Mouse (Mus musculus): Measurements from ENCODE around the gene Efcab8.

Efcab8 gene

DNA sequence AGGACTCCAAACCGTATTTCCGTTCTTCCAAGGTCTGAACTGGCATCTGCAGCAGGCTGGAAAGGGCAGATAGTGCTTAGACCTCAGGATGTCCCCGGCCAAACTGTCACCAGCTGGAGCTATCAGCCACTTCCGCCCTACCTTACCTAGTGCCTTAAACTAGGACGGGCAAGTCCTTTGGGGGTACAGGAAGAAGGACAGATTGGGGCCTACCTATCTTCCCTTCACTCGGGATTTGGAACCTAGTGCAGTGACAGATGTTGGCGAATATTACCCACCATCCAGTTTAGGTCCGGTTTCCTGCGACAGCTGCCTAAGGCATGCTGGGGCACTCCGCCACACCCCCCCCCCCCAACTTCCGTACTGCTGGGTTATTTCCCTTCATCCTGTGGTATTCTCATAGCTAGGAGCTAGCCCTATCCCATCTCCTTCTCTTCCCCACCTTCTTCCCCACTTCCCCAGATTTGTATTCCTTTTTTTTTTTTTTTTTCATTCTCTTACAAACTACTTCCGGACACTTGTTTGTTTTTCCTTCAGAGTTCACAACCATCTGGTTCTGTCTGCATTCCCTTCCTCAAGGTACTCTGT is at the start of gene Efcab8:
TSS of gene Efcab8 (plus strand) at position 538 of the 588 bp plus-strand sequence.
- no peak for DNase-seq (ENCODE audit: low spot score in 2 of 2)

DNA sequence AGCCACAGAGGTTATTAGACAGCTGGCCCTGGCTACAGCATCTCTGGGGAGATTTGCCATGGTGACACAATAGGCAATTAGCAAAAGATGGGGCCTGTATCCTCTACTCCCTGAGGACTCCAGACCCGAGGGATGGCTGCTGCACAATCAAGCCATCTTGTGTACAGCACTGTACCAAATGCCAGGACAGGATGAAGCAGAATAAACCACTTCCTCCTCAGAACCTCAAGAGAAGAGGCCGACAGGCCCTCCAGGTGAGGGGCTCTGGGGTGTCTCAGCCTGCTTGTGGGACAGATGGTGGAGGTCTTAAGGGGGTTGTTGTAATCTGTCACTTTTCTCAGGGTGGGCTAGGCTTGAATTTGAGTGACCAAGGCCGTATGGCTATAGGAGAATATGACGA is 45.7 kb upstream of the Efcab8 start:
- DNase-seq (ENCODE audit: low spot score in 2 of 2) = no peak

DNA sequence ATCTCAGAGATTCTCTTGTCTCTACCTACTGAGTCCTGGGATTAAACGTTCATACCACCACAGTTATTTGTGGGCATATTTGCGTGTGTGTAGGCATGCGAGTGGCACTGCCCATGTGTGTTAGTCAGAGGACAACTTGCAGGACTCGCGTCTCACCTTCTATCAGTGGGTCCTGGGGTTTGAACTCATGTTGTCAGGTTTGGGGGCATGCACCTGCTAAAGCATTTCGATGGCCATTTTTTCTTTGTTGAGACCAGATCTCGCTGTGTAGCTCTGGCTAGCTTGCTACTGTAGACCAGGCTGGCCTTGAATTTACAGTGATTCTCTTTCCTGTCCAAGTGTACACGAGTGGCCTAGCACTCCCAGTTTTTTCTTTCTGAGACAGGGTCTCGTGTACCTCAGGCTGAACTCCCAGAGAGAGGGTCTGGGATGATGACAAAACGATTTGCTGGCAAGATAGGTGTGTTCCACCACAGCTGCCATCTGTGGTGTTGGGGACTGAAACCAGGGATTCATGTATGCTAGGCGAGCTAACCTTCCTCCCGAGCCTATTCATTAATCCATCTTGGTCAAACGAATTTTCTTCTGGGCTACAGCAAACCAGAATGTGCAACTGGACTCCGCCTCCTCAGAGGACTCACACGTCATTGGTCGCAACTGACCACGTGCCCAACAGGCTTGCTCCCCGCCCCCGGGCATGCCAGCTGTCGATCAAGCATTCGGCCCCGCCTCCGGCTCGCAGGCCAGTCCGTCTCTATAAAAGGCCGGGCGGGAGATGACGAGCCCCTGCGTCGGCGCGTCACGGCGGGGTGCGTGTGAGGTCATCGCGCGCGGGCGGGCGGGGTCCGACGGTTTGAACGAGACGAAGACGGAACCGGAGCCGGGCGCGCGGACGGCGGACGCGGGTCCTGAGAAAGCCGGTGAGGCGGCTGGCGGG is 39.0 kb upstream of the Efcab8 start, which contains the start of gene Mapre1:
TSS of gene Mapre1 (plus strand) at position 775 of the 937 bp plus-strand sequence.
- DNase-seq (ENCODE audit: low spot score in 2 of 2) = peak; percentile 99

DNA sequence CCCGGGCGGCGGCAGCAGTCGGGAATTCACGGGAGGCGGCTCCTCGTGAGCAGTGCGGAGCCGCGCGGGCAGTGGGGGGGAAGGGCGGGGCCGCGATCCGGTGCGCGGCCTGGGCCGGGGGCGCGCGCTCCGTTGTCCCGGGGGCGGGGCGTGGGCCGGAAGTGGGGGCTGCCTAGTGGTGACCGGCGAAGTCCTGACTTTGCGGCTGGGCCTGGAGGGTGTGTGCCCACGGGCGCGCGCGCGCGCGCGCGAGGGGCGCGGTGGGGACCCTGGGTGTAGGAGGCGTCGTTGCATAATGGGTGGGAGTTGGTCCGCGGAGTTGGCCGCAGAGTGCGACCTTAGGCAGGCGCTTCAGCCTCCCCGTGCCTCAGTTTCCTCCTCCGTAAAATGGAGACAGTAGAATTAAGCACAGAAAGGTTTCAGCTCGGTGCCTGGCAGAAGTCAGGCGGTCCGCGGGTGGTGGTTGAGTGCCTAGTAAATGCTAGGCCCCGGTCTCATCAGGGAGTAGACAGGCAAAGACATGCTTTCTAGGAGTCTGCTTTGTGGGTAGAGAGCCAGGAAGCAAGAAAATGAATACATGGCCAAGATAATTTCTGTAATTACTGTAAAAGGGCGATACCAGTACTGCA is 38.2 kb upstream of the Efcab8 start:
- DNase-seq (ENCODE audit: low spot score in 2 of 2) = peak in 1 of 2 experiments; percentile 70

DNA sequence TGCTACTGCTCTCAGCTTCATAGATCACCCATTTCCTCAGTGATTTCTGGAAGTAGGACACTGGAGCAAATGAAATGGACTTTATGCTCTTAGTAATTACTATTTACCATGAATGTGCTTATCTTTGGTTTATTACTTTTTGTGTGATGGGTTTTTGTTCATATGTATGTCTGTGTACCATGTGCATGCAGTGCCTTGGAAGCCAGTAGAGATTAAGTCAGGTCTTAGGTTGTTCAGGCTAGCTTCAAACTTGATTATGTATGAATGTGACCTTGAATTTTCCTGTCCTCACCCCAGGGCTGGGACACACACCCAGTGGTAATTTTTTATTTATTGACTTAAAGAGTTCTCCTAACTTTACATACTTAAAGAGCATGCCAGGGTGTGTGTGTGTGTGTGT is 31.7 kb upstream of the Efcab8 start:
- no peak for DNase-seq (ENCODE audit: low spot score in 2 of 2)

DNA sequence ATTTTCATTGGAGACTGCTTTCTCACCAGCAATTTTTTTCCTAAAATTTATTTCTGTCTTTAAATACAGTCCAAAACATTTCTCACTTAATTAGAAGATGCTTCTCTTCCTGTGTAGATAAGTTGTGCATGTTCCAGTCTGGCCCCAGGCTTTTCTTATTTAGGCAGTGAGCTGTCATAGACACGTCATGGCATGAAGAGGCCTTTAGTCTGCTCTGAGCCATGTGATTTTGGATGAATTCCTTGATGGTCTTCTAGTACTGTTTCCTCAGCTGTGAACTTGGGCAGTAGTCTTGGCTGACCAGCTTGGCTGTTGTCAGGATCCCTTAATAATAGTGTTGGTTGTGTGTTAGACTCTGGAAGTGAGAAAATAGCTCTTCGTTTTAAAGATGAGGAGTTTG is 29.4 kb upstream of the Efcab8 start:
- no peak for DNase-seq (ENCODE audit: low spot score in 2 of 2)

DNA sequence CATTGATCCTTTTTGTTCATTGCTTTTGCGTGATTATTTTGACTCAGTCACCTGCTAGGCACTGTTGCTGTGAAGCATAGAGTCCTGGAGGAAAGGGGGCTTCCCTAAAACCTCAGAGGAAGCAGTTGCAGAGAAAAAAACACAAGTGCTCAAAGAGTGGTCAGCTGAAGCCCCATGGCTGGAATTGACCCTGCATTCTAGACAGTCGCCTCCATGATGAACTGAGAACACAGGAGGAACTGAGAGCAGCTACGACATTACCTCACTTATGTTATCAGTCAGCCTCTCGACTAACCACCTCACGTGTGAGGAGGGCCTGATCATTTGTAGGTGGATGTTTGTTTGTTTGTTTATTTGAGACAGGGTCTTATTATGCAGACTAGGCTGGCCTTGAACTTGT is 17.6 kb upstream of the Efcab8 start:
- no peak for DNase-seq (ENCODE audit: low spot score in 2 of 2)

DNA sequence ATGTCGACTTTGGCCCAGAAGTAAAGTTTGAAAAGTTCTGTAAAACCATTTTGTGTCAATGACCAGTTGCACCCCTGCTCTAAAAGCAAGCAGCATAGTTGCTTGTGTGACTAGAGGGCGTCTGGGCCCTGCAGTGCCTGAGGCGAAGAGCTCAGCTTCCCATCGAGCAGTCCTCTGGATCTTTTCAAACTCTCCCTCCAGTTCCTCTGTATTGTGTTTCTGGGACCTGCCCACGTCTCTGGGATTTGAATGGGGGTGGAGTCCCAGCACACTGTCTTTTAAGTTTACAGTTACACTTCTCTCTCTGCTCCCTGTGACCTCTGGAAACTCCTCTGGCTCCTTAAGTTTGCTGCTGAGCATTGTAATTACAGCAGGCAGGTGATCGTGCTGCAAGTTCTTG is 12.2 kb upstream of the Efcab8 start:
- no peak for DNase-seq (ENCODE audit: low spot score in 2 of 2)

DNA sequence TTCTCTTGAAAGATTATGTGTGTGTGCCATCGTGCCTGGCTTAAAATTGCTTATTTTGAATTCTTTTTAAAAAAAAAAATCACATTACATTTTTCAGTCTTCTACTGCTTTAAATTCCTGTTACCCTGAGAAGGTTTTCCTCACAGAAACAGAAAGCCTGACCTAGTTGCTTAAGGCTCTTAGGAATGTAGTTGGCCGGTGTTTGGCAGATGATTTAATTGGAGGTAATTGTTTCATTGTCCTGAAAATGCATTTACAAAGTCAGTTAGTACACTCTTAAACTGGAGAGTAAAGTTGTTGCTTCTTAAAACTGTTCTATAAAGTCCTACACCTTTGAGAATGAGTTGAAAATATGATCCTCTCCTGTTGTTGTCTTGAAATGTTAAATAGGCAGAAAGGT is 10.8 kb upstream of the Efcab8 start:
- no peak for DNase-seq (ENCODE audit: low spot score in 2 of 2)

DNA sequence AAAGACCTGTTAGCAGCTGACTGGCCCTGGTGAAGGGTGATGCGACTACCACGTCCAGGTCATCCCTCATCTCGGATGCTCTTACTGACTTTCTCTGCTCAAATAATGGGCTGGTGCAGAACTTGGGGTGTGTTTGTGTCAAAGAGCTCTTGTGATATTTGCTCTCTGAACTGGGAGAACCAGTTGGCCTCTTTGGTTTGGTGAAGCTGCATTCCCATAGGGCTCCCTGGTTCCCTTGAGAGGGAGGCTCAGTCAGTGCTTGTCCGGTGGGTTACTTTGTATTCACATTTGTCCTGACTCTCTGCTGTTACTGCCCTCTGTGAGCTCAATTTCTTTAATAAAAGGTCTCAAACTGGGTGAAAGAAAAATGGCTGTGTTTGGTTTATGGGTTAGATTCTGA is 6.8 kb upstream of the Efcab8 start:
- DNase-seq (ENCODE audit: low spot score in 2 of 2) = no peak

DNA sequence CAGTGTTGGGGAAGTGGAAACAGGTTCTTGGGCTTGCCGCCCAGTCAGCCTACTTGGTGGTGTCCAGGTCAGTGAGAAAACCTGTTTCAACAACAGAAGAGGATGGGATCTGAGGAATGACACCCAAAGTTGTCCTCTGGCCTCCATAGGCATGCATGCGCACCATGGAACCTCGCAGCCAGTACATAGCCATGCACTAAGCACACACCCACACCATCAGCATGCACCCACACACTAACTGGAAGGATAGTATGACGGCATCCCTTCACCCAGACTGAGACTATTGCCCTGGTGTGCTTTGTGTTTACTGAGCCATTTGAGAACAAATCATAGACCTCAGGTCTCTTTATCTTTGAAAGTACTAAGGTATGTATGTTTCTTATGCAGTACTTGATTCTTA is 4.3 kb upstream of the Efcab8 start:
- no peak for DNase-seq (ENCODE audit: low spot score in 2 of 2)

DNA sequence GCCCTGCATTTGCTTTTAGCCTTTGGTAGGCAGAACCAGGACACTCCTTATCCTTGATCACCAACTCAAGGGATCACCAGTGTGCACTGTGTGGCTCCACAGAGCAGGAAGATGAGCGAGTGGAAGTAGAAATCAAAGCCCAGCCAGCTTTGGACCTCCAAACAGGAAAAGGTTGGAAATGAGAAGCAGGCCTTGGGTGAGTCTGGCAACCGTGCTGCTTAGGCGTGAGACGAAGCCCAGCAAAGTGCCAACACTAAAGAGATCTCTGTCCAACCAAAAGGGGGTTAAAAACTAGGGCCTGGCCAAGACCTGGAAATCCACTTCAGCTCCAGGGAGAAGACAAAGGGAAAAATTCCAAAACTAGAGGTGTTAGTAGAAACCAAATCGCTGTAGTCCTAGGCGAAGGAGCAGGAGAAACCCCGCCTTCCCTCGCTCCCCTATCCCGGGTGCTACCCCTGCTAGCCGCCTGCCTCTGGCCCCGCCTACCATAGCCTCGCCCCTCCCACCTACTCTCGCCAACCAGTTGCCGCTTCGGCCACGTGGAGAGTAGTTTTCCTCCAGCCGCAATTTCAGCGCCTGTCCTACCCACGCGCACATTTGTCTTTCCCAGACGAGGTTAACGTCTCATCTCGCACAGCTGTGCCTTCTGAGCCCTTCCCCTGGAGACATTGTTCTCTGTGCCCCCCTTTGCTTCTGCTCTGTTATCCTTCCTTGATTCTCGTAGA is 931 bp upstream of the Efcab8 start:
- DNase-seq (ENCODE audit: low spot score in 2 of 2) = peak in 1 of 2 experiments; percentile 47

DNA sequence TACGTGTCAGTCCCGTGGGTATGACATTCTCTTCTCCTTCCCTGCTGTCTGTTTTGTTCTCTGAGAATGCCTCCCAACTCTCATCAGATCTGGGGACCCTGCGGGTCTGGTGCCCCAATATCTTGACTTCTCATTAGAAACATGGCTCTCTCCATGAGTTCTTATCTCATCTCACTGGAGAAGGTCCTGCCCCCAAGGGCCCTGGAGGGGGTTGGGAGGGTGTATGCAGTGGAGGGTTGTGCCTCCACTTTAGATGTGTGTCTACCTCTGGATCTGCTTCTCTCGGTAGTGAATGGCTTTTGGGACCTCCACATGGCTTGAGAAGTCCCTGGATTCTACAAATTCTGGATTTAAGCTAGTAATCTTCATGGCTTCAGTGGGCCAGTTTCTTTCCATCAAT is 1.4 kb downstream of the Efcab8 start:
- DNase-seq (ENCODE audit: low spot score in 2 of 2) = no peak

DNA sequence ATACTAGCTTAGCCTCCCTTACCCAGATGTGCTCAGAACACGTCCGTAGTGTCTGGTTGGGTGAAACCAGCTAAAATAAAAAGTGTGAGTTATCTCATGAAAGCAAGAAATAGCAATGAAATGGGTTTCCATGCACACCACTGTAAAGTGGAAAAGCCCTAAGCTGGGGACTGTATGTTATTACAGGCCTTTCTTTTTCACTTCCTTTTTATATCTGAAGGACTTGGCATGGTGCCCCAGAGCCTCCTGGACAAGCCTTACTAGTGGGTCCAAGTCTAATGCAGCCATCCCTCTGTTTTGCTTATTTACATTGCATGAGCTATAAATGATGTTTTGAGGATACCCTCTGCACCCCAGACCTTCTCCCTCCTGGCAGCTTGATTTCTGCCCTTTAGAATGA is 4.9 kb downstream of the Efcab8 start:
- no peak for DNase-seq (ENCODE audit: low spot score in 2 of 2)

DNA sequence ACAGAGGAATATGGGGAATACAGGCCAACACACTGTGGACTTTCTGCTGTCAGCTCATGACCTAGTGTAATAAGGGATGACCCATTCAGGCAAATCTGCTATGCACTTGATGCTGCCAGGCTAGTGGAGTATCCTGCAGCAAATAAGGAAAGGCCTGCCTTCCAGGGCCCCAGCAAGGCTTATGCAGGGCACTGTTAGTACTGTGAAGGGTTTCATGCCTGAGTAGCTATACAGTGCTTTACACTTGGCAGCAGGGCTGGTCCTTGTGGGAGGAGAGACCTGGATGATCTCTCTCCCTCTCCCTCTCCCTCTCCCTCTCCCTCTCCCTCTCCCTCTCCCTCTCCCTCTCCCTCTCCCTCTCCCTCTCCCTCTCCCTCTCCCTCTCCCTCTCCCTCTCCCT is 13.6 kb downstream of the Efcab8 start:
- DNase-seq (ENCODE audit: low spot score in 2 of 2) = no peak

DNA sequence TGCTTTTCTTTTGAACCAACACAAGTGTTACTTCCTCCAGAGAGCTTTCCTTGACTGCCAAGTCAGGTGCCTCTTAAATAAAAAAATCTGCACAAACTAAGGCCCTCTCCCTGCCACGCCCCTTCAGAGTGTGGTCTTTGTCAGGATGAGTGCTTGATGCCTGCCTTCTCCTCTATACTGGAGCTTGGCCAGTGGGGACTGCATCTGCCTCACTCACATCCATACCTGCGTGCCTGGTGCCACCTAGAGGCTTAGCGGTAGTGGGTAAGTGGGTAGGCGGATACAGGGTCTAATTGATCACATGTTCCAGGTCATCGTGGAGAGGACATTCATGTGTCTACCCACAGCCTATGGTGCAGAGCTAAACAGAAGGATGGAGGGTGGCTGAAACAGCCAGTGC is 15.4 kb downstream of the Efcab8 start:
- no peak for DNase-seq (ENCODE audit: low spot score in 2 of 2)

DNA sequence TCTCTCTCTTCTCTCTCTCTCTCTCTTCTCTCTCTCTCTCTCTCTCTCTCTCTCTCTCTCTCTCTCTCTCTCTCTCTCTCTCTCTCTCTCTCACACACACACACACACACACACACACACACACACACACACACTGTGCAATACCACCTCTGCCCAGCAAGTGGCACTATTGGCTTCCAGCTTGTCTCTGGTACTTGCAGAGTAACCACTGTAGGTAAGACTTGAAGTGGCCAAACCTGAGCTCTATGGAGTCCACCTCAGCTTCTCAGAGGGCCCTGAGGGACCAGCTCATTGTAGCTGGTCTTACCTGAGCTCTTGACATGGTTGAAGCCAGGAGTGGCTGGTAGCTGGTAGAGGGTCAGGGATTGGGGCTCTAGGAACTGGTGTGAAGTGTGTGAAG is 27.7 kb downstream of the Efcab8 start:
- peak; percentile 59 to 78 for DNase-seq (ENCODE audit: low spot score in 2 of 2)

DNA sequence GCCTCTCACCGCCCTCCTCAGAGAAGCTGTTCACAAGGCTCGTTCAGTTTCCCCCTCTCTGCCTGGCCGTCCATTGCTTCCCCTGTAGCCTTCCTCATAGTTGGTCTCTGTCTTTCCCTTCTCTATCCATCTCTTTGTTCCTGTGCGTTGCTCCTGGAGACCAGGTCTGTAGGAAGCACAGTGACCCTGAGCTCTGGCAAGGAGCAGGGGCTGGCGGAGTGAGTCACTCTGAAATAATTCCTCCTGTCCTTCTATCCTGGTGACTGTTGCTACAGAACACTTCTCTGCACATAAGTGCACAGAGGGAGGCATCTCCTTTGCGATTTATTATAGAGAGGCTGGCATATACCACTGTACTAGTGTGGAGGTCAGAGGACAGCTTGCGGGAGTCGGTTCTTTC is 28.4 kb downstream of the Efcab8 start:
- no peak for DNase-seq (ENCODE audit: low spot score in 2 of 2)

DNA sequence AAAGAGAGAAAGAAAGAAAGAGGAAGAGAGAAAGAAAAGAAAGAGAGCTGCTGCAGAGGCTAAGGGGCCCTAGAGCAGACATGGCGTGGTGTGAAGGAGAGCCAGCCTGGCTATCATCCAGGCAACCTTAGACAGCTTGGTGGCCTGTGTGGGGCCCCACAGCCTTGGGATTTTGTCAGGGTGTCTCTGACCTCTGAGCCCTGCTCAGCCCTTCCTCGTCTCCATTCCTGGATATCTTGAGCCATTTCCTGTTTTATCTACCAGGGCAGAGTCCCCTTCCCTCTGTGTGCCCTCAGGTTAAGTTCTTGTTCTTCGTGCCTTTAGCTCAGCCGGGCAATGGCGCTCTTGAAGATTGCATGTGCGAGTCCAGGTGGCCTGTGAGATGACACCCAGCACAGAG is 29.1 kb downstream of the Efcab8 start:
- DNase-seq (ENCODE audit: low spot score in 2 of 2) = no peak

DNA sequence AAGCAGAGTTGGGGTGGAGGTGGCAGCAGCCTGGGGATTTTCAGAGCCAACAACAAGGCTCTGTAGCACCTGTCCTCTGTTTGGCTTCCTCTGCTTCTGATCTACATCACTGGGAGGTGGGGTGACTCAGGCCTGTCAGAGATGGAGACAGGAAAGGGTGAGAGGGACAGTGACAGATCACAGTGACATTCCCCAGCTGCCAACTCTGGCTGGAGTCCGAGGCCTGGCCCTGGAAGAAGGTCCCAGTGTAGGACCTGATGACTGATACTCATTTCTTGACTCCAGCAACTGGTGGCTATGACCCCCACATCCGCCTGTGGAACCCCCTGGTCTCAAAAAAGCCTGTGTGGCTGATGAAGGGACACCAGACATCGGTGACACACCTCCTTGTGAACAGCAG is 30.2 kb downstream of the Efcab8 start:
- DNase-seq (ENCODE audit: low spot score in 2 of 2) = no peak

DNA sequence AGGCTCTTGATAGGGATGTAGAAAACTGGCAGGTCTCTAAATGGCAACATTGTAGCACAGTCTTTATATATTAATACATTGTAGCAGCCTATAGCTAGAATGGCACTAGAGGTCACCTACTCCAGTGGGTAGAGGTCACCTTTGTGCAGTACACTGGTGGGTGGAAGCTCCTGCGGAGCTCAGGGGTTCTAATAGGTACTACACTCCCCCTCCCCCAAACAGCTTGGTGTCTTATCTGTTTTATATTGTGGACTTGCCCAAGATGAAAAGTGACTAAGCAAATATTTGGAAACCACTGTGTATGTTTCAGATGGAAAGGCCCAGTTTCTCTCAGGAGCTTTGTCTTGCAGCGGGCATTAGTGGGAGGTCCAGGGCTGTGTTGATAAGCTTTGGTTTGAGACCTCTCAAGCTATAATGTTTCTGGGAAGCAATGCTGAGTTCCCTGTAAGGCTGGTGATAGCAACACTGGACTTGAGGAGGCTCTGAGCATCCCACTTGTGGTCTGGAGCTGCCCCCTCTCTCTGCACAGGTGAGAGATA is 42.3 kb downstream of the Efcab8 start:
- DNase-seq (ENCODE audit: low spot score in 2 of 2) = no peak

DNA sequence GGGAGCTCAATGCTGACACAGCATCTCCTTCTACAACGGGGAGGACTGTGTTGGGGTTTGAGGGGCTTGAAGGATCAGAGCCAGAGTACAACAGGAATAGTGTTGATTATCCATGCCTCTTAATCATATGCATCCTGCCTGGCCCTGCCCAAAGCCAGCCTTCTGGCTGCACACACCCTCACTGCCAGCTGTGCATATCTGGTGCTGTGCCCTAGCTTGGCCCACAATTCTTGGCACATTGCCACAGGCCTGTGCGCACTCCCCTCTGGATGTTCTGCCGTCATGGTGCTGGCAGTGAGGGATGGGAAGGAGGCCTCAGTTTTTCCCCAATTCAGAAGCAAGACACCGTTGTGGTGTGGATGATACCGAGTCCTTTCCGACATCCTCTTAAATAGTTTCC is 44.9 kb downstream of the Efcab8 start:
- peak in 1 of 2 experiments; percentile 41 for DNase-seq (ENCODE audit: low spot score in 2 of 2)

Data from cerebellum, postnatal 4 days (tissue).